Mouse (Mus musculus): Measurements from ENCODE around the gene P2rx2. TPM values are rescaled to one million over a fixed set of nuclear protein-coding genes. Genes with fewer than 3 reads are reported as not detected.
A peak's percentile ranks its signal among the peaks of the same experiment; 100 is the strongest.

The P2rx2 gene
- 0.59 and 1.4 TPM in 2 replicates for polyA plus RNA-seq (2014; fragmentation: Nextera tagmentation; extraction: Ambion mirVana)

GRCm38 (mm10) chr5:110342648-110343284 lies at the start of gene P2rx2:
Gene P2rx2 (minus strand): TSS chr5:110343212.
- Histone ChIP-seq H3K4me2 (ENCODE audit: low read depth) (peak within 1 kb of the TSS; percentile 93), H3K9me3 (ENCODE audit: control insufficient read depth, low read length) (no peaks in the 10 kb centered on the region), H3K36me3 (ENCODE audit: control insufficient read depth, insufficient read depth, low read length) (no peaks in the 10 kb centered on the region; the same call in 1 of the 2 replicates), H3K27me3 (ENCODE audit: control insufficient read depth, insufficient read depth, low read length) (peaks cover 26% of the 10 kb centered on the region), H3K4me1 (ENCODE audit: control insufficient read depth, insufficient read depth, low read length) (no peaks in the 10 kb centered on the region), H3K4me3 (ENCODE audit: low read depth, low read length) (peak within 1 kb of the TSS; percentile 44), H3K27ac (ENCODE audit: low read depth, low read length) (no peak within 1 kb of the TSS), H3K9ac (ENCODE audit: low read length) (peak within 1 kb of the TSS; percentile 65)
- WGBS = under 1% methylated on average over 43 of the region's 43 CpGs
- peak; percentile 64 for DNase-seq (ENCODE audit: low spot score)
- peak; percentile 53 for ATAC-seq (ENCODE audit: insufficient read depth, low FRiP score, low TSS enrichment)

GRCm38 (mm10) chr5:110392727-110393126 lies 49.7 kb upstream of the P2rx2 start:
- Histone ChIP-seq H3K4me3 (ENCODE audit: low read depth, low read length) (no peak overlapping the region), H3K9me3 (ENCODE audit: control insufficient read depth, low read length) (no peaks in the 10 kb centered on the region), H3K9ac (ENCODE audit: low read length) (no peak overlapping the region), H3K36me3 (ENCODE audit: control insufficient read depth, insufficient read depth, low read length) (no peaks in the 10 kb centered on the region), H3K27me3 (ENCODE audit: control insufficient read depth, insufficient read depth, low read length) (no peaks in the 10 kb centered on the region), H3K4me1 (ENCODE audit: control insufficient read depth, insufficient read depth, low read length) (no peaks in the 10 kb centered on the region), H3K4me2 (ENCODE audit: low read depth) (no peak overlapping the region), H3K27ac (ENCODE audit: low read depth, low read length) (no peak overlapping the region)
- WGBS = 55% methylated on average over 5 of the region's 5 CpGs
- DNase-seq (ENCODE audit: low spot score) (no peak), ATAC-seq (ENCODE audit: insufficient read depth, low FRiP score, low TSS enrichment) (no peak)

- Histone ChIP-seq H3K9ac (ENCODE audit: low read length) (no peak overlapping the region), H3K36me3 (ENCODE audit: control insufficient read depth, insufficient read depth, low read length) (no peaks in the 10 kb centered on the region), H3K27me3 (ENCODE audit: control insufficient read depth, insufficient read depth, low read length) (0 out of 2 replicates have a peak, but pooled peaks cover 3% of the 10 kb centered on the region), H3K4me2 (ENCODE audit: low read depth) (no peak overlapping the region), H3K27ac (ENCODE audit: low read depth, low read length) (no peak overlapping the region), H3K4me1 (ENCODE audit: control insufficient read depth, insufficient read depth, low read length) (peaks cover 5% of the 10 kb centered on the region; the same call in 1 of the 2 replicates), H3K9me3 (ENCODE audit: control insufficient read depth, low read length) (no peaks in the 10 kb centered on the region), H3K4me3 (ENCODE audit: low read depth, low read length) (no peak overlapping the region)
- ATAC-seq (ENCODE audit: insufficient read depth, low FRiP score, low TSS enrichment) (no peak), DNase-seq (ENCODE audit: low spot score) (no peak)
- WGBS = 85% methylated on average over 4 of the region's 4 CpGs
Measured at GRCm38 (mm10) chr5:110390631-110391030, 47.6 kb upstream of the P2rx2 start.

- no peaks in the 10 kb centered on the region for H3K36me3 ChIP-seq (ENCODE audit: control insufficient read depth, insufficient read depth, low read length)
- H3K4me2 ChIP-seq (ENCODE audit: low read depth) = peak overlapping the region; percentile 68
- ATAC-seq (ENCODE audit: insufficient read depth, low FRiP score, low TSS enrichment) (no peak), DNase-seq (ENCODE audit: low spot score) (no peak)
- no peak overlapping the region for H3K27ac ChIP-seq (ENCODE audit: low read depth, low read length)
- H3K27me3 ChIP-seq (ENCODE audit: control insufficient read depth, insufficient read depth, low read length) = 0 out of 2 replicates have a peak, but pooled peaks cover 3% of the 10 kb centered on the region
- no peaks in the 10 kb centered on the region for H3K9me3 ChIP-seq (ENCODE audit: control insufficient read depth, low read length)
- WGBS = 21% methylated on average over 8 of the region's 8 CpGs
- H3K9ac ChIP-seq (ENCODE audit: low read length) = peak overlapping the region; percentile 41
- H3K4me1 ChIP-seq (ENCODE audit: control insufficient read depth, insufficient read depth, low read length) = peaks cover 11% of the 10 kb centered on the region; the same call in 1 of the 2 replicates
- H3K4me3 ChIP-seq (ENCODE audit: low read depth, low read length) = peak overlapping the region; percentile 68
Measured at GRCm38 (mm10) chr5:110387332-110387731, 44.3 kb upstream of the P2rx2 start.

- ATAC-seq (ENCODE audit: insufficient read depth, low FRiP score, low TSS enrichment) (peak; percentile 88), DNase-seq (ENCODE audit: low spot score) (peak; percentile 84)
- Histone ChIP-seq H3K9ac (ENCODE audit: low read length) (peak overlapping the region; percentile 71), H3K36me3 (ENCODE audit: control insufficient read depth, insufficient read depth, low read length) (no peaks in the 10 kb centered on the region), H3K27me3 (ENCODE audit: control insufficient read depth, insufficient read depth, low read length) (0 out of 2 replicates have a peak, but pooled peaks cover 3% of the 10 kb centered on the region), H3K9me3 (ENCODE audit: control insufficient read depth, low read length) (no peaks in the 10 kb centered on the region), H3K27ac (ENCODE audit: low read depth, low read length) (peak overlapping the region; percentile 40; the same call in 1 of the 2 replicates), H3K4me2 (ENCODE audit: low read depth) (peak overlapping the region; percentile 68), H3K4me1 (ENCODE audit: control insufficient read depth, insufficient read depth, low read length) (peaks cover 11% of the 10 kb centered on the region; the same call in 1 of the 2 replicates), H3K4me3 (ENCODE audit: low read depth, low read length) (peak overlapping the region; percentile 68)
- under 1% methylated on average over 88 of the region's 90 CpGs for WGBS
Measured at GRCm38 (mm10) chr5:110386371-110387330, 43.6 kb upstream of the P2rx2 start.

- no peaks in the 10 kb centered on the region for H3K9me3 ChIP-seq (ENCODE audit: control insufficient read depth, low read length)
- DNase-seq (ENCODE audit: low spot score) = no peak
- H3K27ac ChIP-seq (ENCODE audit: low read depth, low read length) = no peak overlapping the region
- peak overlapping the region; percentile 68 for H3K4me2 ChIP-seq (ENCODE audit: low read depth)
- WGBS = 61% methylated on average over 4 of the region's 4 CpGs
- no peak for ATAC-seq (ENCODE audit: insufficient read depth, low FRiP score, low TSS enrichment)
- peaks cover 11% of the 10 kb centered on the region; the same call in 1 of the 2 replicates for H3K4me1 ChIP-seq (ENCODE audit: control insufficient read depth, insufficient read depth, low read length)
- no peak overlapping the region for H3K9ac ChIP-seq (ENCODE audit: low read length)
- no peaks in the 10 kb centered on the region for H3K36me3 ChIP-seq (ENCODE audit: control insufficient read depth, insufficient read depth, low read length)
- peak overlapping the region; percentile 68 for H3K4me3 ChIP-seq (ENCODE audit: low read depth, low read length)
- H3K27me3 ChIP-seq (ENCODE audit: control insufficient read depth, insufficient read depth, low read length) = 0 out of 2 replicates have a peak, but pooled peaks cover 3% of the 10 kb centered on the region
Measured at GRCm38 (mm10) chr5:110385263-110385662, 42.3 kb upstream of the P2rx2 start.

GRCm38 (mm10) chr5:110384491-110384890 lies 41.5 kb upstream of the P2rx2 start:
- H3K4me3 ChIP-seq (ENCODE audit: low read depth, low read length) = no peak overlapping the region; the same call in 1 of the 2 replicates
- 80% methylated on average over 6 of the region's 6 CpGs for WGBS
- no peak overlapping the region for H3K27ac ChIP-seq (ENCODE audit: low read depth, low read length)
- peaks cover 11% of the 10 kb centered on the region; the same call in 1 of the 2 replicates for H3K4me1 ChIP-seq (ENCODE audit: control insufficient read depth, insufficient read depth, low read length)
- H3K36me3 ChIP-seq (ENCODE audit: control insufficient read depth, insufficient read depth, low read length) = peaks cover under 1% of the 10 kb centered on the region; the same call in 1 of the 2 replicates
- H3K9ac ChIP-seq (ENCODE audit: low read length) = no peak overlapping the region
- ATAC-seq (ENCODE audit: insufficient read depth, low FRiP score, low TSS enrichment) (no peak), DNase-seq (ENCODE audit: low spot score) (no peak)
- H3K27me3 ChIP-seq (ENCODE audit: control insufficient read depth, insufficient read depth, low read length) = 0 out of 2 replicates have a peak, but pooled peaks cover 3% of the 10 kb centered on the region
- peak overlapping the region; percentile 68; the same call in 1 of the 2 replicates for H3K4me2 ChIP-seq (ENCODE audit: low read depth)
- no peaks in the 10 kb centered on the region for H3K9me3 ChIP-seq (ENCODE audit: control insufficient read depth, low read length)

GRCm38 (mm10) chr5:110379823-110380222 lies 36.8 kb upstream of the P2rx2 start:
- H3K36me3 ChIP-seq (ENCODE audit: control insufficient read depth, insufficient read depth, low read length) = peaks cover 25% of the 10 kb centered on the region

More at GRCm38 (mm10) chr5:110379823-110380222, 36.8 kb upstream of the P2rx2 start:
- no peak overlapping the region for H3K4me3 ChIP-seq (ENCODE audit: low read depth, low read length)
- H3K4me1 ChIP-seq (ENCODE audit: control insufficient read depth, insufficient read depth, low read length) = 0 out of 2 replicates have a peak, but pooled peaks cover 5% of the 10 kb centered on the region
- DNase-seq (ENCODE audit: low spot score) (no peak), ATAC-seq (ENCODE audit: insufficient read depth, low FRiP score, low TSS enrichment) (no peak)
- H3K27ac ChIP-seq (ENCODE audit: low read depth, low read length) = no peak overlapping the region
- no peaks in the 10 kb centered on the region for H3K9me3 ChIP-seq (ENCODE audit: control insufficient read depth, low read length)
- 84% methylated on average over 4 of the region's 4 CpGs for WGBS
- H3K27me3 ChIP-seq (ENCODE audit: control insufficient read depth, insufficient read depth, low read length) = no peaks in the 10 kb centered on the region
- H3K4me2 ChIP-seq (ENCODE audit: low read depth) = no peak overlapping the region
- no peak overlapping the region for H3K9ac ChIP-seq (ENCODE audit: low read length)

Measured in neural tube, embryonic 11.5 days (tissue).